Comparison of ENCODE assay signal across 28 mouse cellular contexts in genomic region chr13:38735294-38735693, GRCm38 (mm10).
DNase-seq lines count a peak whose midpoint lies in the region; ATAC-seq and TF ChIP-seq lines count a peak whose summit lies in the region.
"Had no signal": no experiment of that assay in that cellular context is flagged by ENCODE, and none has a peak within 500 bp of the region (broad histone marks: within the 10 kb centered on the region; RNA-seq: fewer than 3 reads in every experiment).

No protein-coding gene starts in this region.

- peak; percentile 3 for DNase-seq in embryo, embryonic 10.5 days (ENCODE audit: low spot score)
- DNase-seq in embryo, embryonic 10 days (ENCODE audit: low spot score) = no peak
- no peak for DNase-seq in kidney, adult 18-20 months
- DNase-seq in spleen, adult 12 weeks (ENCODE audit: low spot score) = no peak
- DNase-seq: adrenal gland, adult 8-10 months; adrenal gland, postnatal 14 days; adrenal gland, postnatal 36 days; B cell, adult 2 months; cerebellum, adult 11 months; cerebellum, adult 18-20 months; cerebellum, adult 8-10 months; cerebellum, adult 9-11 months; cerebellum, postnatal 14 days; cerebellum, postnatal 36 days; embryo, embryonic 11 days had no signal

- no peak for TF ChIP-seq POLR2A in myocyte (IDR thresholded peaks at IDR 0.05; ENCODE audit: insufficient read length, low read depth)

- no peak overlapping the region for H3K27ac ChIP-seq in kidney, embryonic 15.5 days
- H3K27ac ChIP-seq: embryonic facial prominence, embryonic 13.5 days; embryonic facial prominence, embryonic 15.5 days; forebrain, embryonic 10.5 days; forebrain, embryonic 12.5 days had no signal

- H3K4me1 ChIP-seq in kidney, embryonic 15.5 days = no peaks in the 10 kb centered on the region
- H3K4me1 ChIP-seq: embryonic facial prominence, embryonic 13.5 days; embryonic facial prominence, embryonic 15.5 days; forebrain, embryonic 10.5 days; forebrain, embryonic 12.5 days had no signal

- WGBS in kidney, embryonic 15.5 days = 71% methylated on average over 6 of the region's 6 CpGs

- H3K36me3 ChIP-seq in kidney, embryonic 15.5 days = no peaks in the 10 kb centered on the region
- no peaks in the 10 kb centered on the region for H3K36me3 ChIP-seq in myocyte (ENCODE audit: control insufficient read depth, insufficient read depth)
- H3K36me3 ChIP-seq: embryonic facial prominence, embryonic 13.5 days; embryonic facial prominence, embryonic 15.5 days; forebrain, embryonic 10.5 days; forebrain, embryonic 12.5 days; G1E had no signal

- H3K4me3 ChIP-seq in kidney, embryonic 15.5 days (replicated peaks) = no peak overlapping the region
- no peak overlapping the region for H3K4me3 ChIP-seq in myocyte
- H3K4me3 ChIP-seq: embryonic facial prominence, embryonic 13.5 days; embryonic facial prominence, embryonic 15.5 days; forebrain, embryonic 10.5 days; forebrain, embryonic 12.5 days had no signal

- H3K9ac ChIP-seq in kidney, embryonic 15.5 days = no peak overlapping the region
- H3K9ac ChIP-seq: embryonic facial prominence, embryonic 13.5 days; embryonic facial prominence, embryonic 15.5 days; forebrain, embryonic 12.5 days had no signal

- 0 out of 2 replicates have a peak, but pooled peaks have one; percentile 22 for ATAC-seq in kidney, embryonic 15.5 days (replicated peaks; ENCODE audit: low FRiP score)
- ATAC-seq: activated CD4-positive, CD25-positive, alpha-beta regulatory T cell, adult 4 months; CD4-positive, CD25-positive, alpha-beta regulatory T cell, adult 4 months; forebrain, embryonic 14.5 days; forebrain, embryonic 16.5 days; Patski had no signal

- H3K27me3 ChIP-seq in kidney, embryonic 15.5 days = no peaks in the 10 kb centered on the region
- no peaks in the 10 kb centered on the region for H3K27me3 ChIP-seq in myocyte (ENCODE audit: control insufficient read depth, insufficient read depth, insufficient read length)
- H3K27me3 ChIP-seq: CH12.LX; embryonic facial prominence, embryonic 13.5 days; embryonic facial prominence, embryonic 15.5 days; forebrain, embryonic 12.5 days had no signal

- no peak overlapping the region for H3ac ChIP-seq in myocyte (ENCODE audit: control insufficient read depth, insufficient read length)

- H3K4me2 ChIP-seq in kidney, embryonic 15.5 days = no peak overlapping the region
- H3K4me2 ChIP-seq in myocyte (ENCODE audit: low read depth) = no peak overlapping the region
- H3K4me2 ChIP-seq: embryonic facial prominence, embryonic 13.5 days; embryonic facial prominence, embryonic 15.5 days; forebrain, embryonic 12.5 days had no signal

- H3K79me2 ChIP-seq in myocyte (ENCODE audit: control insufficient read depth, insufficient read depth) = no peaks in the 10 kb centered on the region

- H3K9me3 ChIP-seq in kidney, embryonic 15.5 days (replicated peaks) = no peaks in the 10 kb centered on the region
- H3K9me3 ChIP-seq: embryonic facial prominence, embryonic 13.5 days; embryonic facial prominence, embryonic 15.5 days; forebrain, embryonic 10.5 days; forebrain, embryonic 12.5 days; G1E had no signal

TF ChIP-seq in myocyte, 11 proteins besides CTCF, POLR2A, EP300 and RAD21:
- TF ChIP-seq REST (IDR thresholded peaks at IDR 0.05; ENCODE audit: insufficient read depth, insufficient read length) (no peak), MYOD1 (IDR thresholded peaks at IDR 0.05; ENCODE audit: control insufficient read depth in 1 of 3, insufficient read length in 2 of 3, low read depth in 2 of 3) (peak in 2 of 3 experiments; percentile 61 to 82), MYOG (IDR thresholded peaks at IDR 0.05; ENCODE audit: control insufficient read depth in 1 of 3, insufficient read depth in 1 of 3, insufficient read length in 2 of 3, low read depth in 2 of 3) (peak in 1 of 3 experiments; percentile 32)
